Mouse (Mus musculus) intestine, postnatal 0 days (tissue): ENCODE data around the gene Gm8247. TPM values are rescaled to one million over a fixed set of nuclear protein-coding genes. Genes with fewer than 3 reads are reported as not detected.
"Not testable (repeated sequence)": the region's sequence is repeated elsewhere in the genome, so short reads cannot be mapped to it uniquely, and the experiment has no call there.

Experiments
- ATAC-seq: fragments of 200-750 bp; cut with Nextera tagmentation; 2 replicates; pipeline ENCODE4 v1.8.0; 2017; ENCODE audit warnings: mild to moderate bottlenecking, moderate TSS enrichment, moderate library complexity
- H3K27ac ChIP-seq: fragments of 300-500 bp; sonication (generic); 2 replicates; pipeline ENCODE4 v1.5.1; 2014; ENCODE audit warnings: mild to moderate bottlenecking, low read depth, low read length, moderate library complexity
- H3K27me3 ChIP-seq: fragments of 300-500 bp; sonication (generic); replicated peaks from 2 replicates; pipeline ENCODE4 v1.6.1; 2014; ENCODE audit warnings: low read length, mixed read lengths; ENCODE audit not compliant: control insufficient read depth, insufficient read depth
- H3K36me3 ChIP-seq: fragments of 300-500 bp; sonication (generic); 2 replicates; pipeline ENCODE4 v1.6.1; 2014; ENCODE audit warnings: mild to moderate bottlenecking, moderate library complexity; ENCODE audit not compliant: control insufficient read depth, insufficient read depth
- H3K4me1 ChIP-seq: fragments of 300-500 bp; sonication (generic); replicated peaks from 2 replicates; pipeline ENCODE4 v1.6.1; 2014; ENCODE audit warnings: antibody characterized with exemption, low read length, mixed read lengths; ENCODE audit not compliant: control insufficient read depth, insufficient read depth
- H3K4me2 ChIP-seq: fragments of 300-500 bp; sonication (generic); replicated peaks from 2 replicates; pipeline ENCODE4 v1.6.1; 2014; ENCODE audit warnings: low read depth, mild to moderate bottlenecking, moderate library complexity
- H3K4me3 ChIP-seq: fragments of 300-500 bp; sonication (generic); 2 replicates; pipeline ENCODE4 v1.5.1; 2014; ENCODE audit warnings: low read depth, low read length
- H3K9ac ChIP-seq: fragments of 300-500 bp; sonication (generic); 2 replicates; pipeline ENCODE4 v1.6.1; 2014; ENCODE audit warnings: mild to moderate bottlenecking, low read depth, low read length
- H3K9me3 ChIP-seq: fragments of 300-500 bp; sonication (generic); 2 replicates; pipeline ENCODE4 v1.6.1; 2016; ENCODE audit warnings: mixed run types; ENCODE audit not compliant: control insufficient read depth
- WGBS: fragments of 180-500 bp; shearing (Covaris S2); extraction: QIAGEN DNeasy Blood & Tissue Kit; methylation state at CpG from one replicate; pipeline ENCODE4 v1.1.7; 2014; 5-methylcytosine and 5-hydroxymethylcytosine counted together
- polyA plus RNA-seq: library from polyadenylated mRNA; unstranded; fragments of >200 nt; fragmentation: Nextera tagmentation; extraction: Ambion mirVana; gene quantifications from 2 replicates; pipeline ENCODE4 v1.2.1, GENCODE M21; 2015

The Gm8247 gene
- not detected in 2 replicates for polyA plus RNA-seq

- not testable (repeated sequence) for H3K4me3 ChIP-seq, ATAC-seq, H3K9ac ChIP-seq, H3K27me3 ChIP-seq, H3K4me1 ChIP-seq, H3K9me3 ChIP-seq, H3K4me2 ChIP-seq, H3K27ac ChIP-seq, H3K36me3 ChIP-seq
- 88% methylated on average over 4 of the region's 4 CpGs for WGBS
Measured at GRCm38 (mm10) chr14:44582853-44583252, at the start of gene Gm8247. Gm8247 (plus strand) TSS chr14:44583153.

GRCm38 (mm10) chr14:44547961-44548360 is 35.0 kb upstream of the Gm8247 start:
- not testable (repeated sequence) for H3K36me3 ChIP-seq, H3K27me3 ChIP-seq, H3K27ac ChIP-seq, H3K4me3 ChIP-seq, H3K9ac ChIP-seq, H3K9me3 ChIP-seq, ATAC-seq, H3K4me2 ChIP-seq, H3K4me1 ChIP-seq
- 75% methylated on average over 3 of the region's 5 CpGs for WGBS

GRCm38 (mm10) chr14:44591765-44592164 is 8.8 kb downstream of the Gm8247 start:
- not testable (repeated sequence) for H3K27me3 ChIP-seq, ATAC-seq, H3K4me1 ChIP-seq, H3K36me3 ChIP-seq, H3K4me2 ChIP-seq, H3K4me3 ChIP-seq, H3K9me3 ChIP-seq, H3K27ac ChIP-seq, H3K9ac ChIP-seq
- 77% methylated on average over 2 of the region's 2 CpGs for WGBS

- H3K27ac ChIP-seq, H3K4me2 ChIP-seq, H3K9ac ChIP-seq, H3K9me3 ChIP-seq, ATAC-seq, H3K4me3 ChIP-seq, H3K36me3 ChIP-seq, H3K27me3 ChIP-seq, H3K4me1 ChIP-seq: not testable (repeated sequence)
- 77% methylated on average over 4 of the region's 4 CpGs for WGBS
Measured at GRCm38 (mm10) chr14:44627737-44628136, 44.8 kb downstream of the Gm8247 start, which contains the start of gene Gm5624. Gm5624 (minus strand) TSS chr14:44627938.

Other genes starting within 250 kb of the Gm8247 start
- not detected in 2 replicates for gene Gm5930, start 244.6 kb upstream of the Gm8247 start, polyA plus RNA-seq
- gene Gm8229, start 217.8 kb upstream of the Gm8247 start, polyA plus RNA-seq = not detected in 2 replicates
- not detected in 2 replicates for gene Gm3371, start 172.5 kb upstream of the Gm8247 start, polyA plus RNA-seq
- gene Gm8232, start 149.5 kb upstream of the Gm8247 start, polyA plus RNA-seq = not detected in 2 replicates
- gene BC061237, start 90.7 kb upstream of the Gm8247 start, polyA plus RNA-seq = 0.26 TPM in 1 of 2 replicates, not detected in the other
- not detected in 2 replicates for gene Gm17093, start 64.9 kb upstream of the Gm8247 start, polyA plus RNA-seq
- not detected in 2 replicates for gene Gm5624, start 44.8 kb downstream of the Gm8247 start, polyA plus RNA-seq
- gene Gm8257, start 123.3 kb downstream of the Gm8247 start, polyA plus RNA-seq = not detected in 2 replicates
- gene Gm8267, start 167.2 kb downstream of the Gm8247 start, polyA plus RNA-seq = not detected in 2 replicates